Mouse (Mus musculus): ENCODE data around the gene Tmem175.
A peak's percentile ranks its signal among the peaks of the same experiment; 100 is the strongest.
"Not testable (repeated sequence)": the region's sequence is repeated elsewhere in the genome, so short reads cannot be mapped to it uniquely, and the experiment has no call there.

The Tmem175 gene

DNA sequence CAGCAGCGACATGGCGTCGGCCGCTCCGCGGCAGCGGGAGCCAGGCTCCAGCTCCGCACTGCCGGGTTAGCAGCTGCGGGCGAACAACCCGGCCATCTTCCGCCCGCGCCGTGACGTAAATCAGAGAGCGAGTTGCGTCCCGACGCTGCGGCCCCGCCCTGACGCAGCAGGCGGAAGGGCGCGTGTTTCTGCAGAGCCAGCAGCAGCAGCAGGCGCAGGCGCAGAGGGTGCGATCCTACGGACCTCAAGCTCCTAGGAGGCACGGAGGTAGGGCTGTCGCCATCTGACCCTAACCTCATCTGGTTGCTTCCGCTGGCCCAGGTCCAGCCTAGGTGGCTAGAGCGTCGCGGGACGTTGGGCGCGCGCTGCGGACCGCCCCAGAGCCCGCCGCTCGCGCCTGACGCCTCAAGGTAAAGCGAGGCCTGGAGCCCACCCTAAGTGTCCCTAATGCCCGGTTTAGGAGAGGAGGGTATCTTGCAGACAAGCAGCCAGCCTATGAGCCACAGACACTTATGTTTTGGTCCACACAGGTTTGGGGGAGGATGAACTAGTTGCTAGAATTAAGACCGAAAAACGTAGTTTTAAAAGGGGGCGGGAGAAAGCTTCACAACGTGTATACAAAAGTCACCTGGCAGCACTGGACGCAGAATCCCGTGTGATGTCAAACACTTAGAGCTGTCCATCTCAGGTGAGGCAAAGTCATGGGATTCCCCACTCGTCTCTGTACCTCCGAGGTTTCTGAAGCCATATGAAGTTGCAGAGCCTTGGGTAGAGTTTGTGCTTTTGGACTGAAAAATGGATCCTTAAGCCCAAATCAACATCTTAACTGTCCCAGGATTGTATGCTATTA lies at the start of gene Tmem175, which contains the start of gene Gak:
Tmem175 (plus strand) TSS at position 137 of the 850 bp plus-strand sequence.
Gak (minus strand) TSS at position 122 of the 850 bp plus-strand sequence.
- peak; percentile 93 for DNase-seq

GRCm38 (mm10) chr5:108581361-108581891 lies 48.1 kb upstream of the Tmem175 start:
- no peak for DNase-seq

DNA sequence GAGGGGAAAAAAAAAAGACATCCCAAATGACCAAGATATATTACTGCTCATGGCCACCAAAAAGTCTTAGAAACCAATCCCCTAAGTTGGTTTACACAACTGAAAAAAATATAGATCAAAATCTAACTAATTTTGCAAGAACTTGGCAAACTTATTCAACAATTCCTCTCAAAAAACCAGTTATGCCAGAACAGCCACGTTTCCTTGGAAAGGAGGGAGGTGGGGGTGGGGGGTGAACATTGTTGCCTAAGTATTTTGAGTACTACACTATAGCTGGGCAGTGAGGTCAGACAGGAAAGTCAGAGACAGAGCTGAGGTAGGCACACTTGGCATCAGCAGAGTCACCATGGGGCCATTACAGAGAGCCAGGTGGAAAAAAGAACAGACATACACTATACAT lies 29.6 kb upstream of the Tmem175 start:
- DNase-seq, result no peak

- DNase-seq, result no peak
Measured at GRCm38 (mm10) chr5:108602537-108602936, 27.0 kb upstream of the Tmem175 start.

DNA sequence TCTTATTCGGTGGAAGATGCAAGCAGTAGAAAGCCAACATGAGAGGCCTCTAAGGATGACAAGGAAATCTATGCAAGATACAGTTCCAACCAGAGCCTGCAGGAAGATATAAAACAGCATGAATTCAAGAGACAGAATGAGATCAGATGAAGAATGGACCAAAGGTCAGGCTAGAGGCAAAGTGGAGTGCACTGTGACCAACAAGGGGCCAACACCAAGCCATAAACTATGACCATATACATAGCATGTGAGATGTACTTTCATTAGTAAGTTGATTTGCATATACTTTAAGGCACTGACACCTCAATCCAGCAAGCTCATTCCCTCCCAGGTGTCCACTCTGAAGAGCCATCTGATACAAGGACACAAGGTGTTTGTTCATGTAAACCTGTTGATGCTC lies 19.1 kb upstream of the Tmem175 start:
- no peak for DNase-seq

DNA sequence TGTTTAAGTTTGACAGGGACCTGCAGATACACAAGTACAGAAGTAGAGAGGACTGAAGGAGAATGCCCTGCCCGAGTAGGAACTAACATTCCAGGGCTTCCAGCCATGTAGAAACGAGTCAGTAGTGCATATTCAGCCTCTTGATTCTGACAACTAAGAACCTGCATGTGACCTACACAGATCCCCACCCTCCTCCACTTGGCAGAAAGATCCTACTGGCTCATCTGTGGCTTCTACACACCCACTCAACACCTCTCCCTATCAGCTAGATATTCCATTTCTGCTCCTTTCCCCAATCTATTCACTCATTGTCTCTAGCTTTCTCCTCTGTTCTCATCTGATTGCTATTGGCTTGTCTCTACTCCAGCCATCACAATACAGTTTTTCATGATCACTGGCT lies 7.7 kb upstream of the Tmem175 start:
- no peak for DNase-seq

DNA sequence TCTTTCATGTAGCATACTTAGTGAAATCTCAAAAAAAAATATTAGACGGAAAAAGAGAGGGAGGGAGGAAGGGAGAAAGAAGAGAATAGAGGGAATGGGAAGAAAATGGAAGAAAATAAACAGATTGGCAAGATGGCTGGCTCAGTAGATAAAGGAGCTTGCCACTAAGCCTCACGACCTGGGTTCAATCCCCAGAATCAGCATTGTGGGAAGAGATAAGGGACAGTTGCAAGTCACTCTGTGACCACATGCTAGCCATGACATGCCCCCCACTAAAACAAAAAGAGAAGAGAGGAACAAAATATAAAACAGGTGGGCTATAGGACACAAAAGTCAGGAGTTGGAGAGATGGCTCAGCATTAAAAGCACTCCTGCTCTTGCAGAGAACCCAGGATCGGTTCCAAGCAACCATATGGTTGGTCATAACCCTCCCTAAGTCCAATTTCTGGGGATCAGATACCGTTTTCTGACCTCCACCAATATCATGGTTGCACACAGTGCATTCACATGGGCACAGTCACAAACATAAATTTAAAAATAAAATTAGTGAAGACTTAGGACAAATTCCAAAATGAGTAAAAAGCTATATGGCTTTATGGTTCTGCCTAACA lies 3.4 kb upstream of the Tmem175 start:
- DNase-seq, result no peak

GRCm38 (mm10) chr5:108628891-108629633 lies 508 bp upstream of the Tmem175 start:
- DNase-seq, result no peak

DNA sequence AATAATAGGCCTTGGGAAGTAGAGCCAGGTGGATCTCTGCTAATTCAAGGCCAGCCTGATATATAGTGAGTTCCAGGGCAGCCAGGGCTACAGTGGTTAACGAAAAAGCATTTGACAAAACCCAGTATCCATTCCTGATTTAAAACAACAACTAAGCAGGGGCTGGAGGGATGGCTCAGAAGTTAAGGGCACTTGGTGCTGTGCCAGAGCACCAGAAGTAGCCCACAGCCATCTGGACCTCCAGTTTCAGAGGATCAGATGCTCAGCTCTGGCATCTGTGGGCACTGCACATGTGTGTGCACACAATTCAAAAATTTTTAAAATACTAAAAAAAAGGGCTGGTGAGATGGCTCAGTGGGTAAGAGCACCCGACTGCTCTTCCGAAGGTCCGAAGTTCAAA lies 4.1 kb downstream of the Tmem175 start:
- DNase-seq, result no peak

- DNase-seq, result not testable (repeated sequence)
Measured at GRCm38 (mm10) chr5:108634088-108634487, 4.5 kb downstream of the Tmem175 start.

DNA sequence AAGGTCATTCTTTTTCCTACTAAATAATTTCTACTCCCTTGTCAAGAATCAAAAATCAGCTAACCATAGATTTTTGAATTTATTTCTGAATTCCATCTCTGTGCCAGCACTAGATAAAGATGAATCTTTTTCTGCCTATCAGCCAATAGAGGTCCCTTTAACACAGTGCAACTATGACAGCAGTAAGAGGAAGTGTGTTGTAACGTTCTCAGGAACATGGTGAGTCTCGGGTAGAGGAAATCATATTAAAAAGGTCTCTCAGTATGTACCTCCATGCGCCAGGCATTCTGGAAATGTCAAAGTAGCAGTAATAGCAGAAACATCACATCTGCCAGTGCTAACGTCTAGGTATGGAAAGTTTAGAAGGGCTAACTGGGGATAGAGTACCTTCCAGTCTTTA lies 6.6 kb downstream of the Tmem175 start:
- DNase-seq, result no peak

DNA sequence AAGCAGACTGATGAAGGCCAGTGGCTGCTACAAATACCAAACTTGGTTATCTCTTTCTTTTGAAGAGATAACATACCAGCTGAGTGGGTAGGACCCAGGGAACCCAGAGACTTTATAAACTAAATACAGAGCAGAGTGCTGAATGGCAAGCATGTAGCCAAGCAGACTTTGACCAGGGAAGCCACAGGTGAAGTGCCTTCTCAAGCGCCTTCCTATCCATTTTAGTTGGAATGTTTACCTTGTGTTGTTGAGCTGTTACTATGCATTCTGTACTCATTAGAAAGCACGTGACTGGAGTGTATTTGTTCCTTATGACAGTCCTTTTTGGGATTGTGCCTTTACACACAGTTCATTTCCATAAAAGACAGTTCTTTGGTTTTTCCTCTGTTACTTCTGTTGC lies 14.1 kb downstream of the Tmem175 start:
- no peak for DNase-seq

- DNase-seq, result no peak
Measured at GRCm38 (mm10) chr5:108645651-108646342, 16.2 kb downstream of the Tmem175 start.

GRCm38 (mm10) chr5:108646343-108646660 lies 16.7 kb downstream of the Tmem175 start:
- DNase-seq, result peak; percentile 25

DNA sequence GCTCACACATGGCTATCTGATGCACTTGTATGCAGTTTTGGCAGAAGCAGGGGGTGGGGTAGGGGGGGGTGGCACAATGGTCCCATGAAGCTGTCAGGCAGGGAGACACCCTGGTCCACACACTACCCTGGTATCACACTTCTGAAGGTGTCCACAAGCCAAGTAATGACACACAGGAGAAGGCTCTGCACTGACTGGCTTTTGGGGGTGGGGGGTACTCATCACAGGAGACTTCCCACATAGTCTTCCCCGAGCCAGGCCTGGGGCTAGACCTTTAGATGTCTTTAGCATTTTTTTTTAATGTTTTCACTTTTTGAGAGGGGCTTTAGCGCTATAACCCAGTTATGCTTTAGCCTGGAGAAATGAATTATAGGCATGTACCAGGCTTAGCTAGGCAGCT lies 17.7 kb downstream of the Tmem175 start:
- no peak for DNase-seq

- DNase-seq, result no peak
Measured at GRCm38 (mm10) chr5:108647820-108648465, 18.4 kb downstream of the Tmem175 start.

DNA sequence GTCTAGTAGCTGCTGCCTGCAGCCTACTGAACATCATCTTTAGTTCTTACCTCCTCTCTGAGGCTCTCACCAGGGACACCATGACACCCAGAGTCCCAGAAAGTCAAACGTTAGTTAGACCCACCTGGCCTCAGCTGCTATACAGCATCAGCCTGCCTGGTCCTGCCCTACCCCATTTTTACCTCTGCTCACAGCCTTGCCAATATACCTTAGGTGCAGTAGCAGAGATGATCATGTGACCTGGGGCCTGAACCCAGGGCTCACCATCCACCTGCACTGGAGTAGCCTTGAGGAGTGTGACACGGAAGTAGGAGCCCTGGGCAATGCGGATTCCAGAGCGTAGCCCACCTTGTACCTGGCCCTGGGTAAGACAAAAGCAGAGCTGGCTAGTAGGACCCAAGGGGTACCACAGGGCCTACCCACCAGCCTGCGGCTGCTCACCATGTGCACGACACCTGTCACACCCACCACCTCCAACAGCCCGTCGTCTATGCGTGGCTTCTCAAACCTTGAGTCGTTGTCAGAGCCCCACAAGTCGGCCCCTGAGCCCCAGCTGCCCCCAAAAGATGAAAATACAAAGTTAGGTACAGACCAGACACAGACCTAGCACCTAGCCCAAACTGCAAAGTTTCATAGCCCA lies 19.5 kb downstream of the Tmem175 start:
- DNase-seq, result no peak

- no peak for DNase-seq
Measured at GRCm38 (mm10) chr5:108650341-108650740, 20.8 kb downstream of the Tmem175 start.

DNA sequence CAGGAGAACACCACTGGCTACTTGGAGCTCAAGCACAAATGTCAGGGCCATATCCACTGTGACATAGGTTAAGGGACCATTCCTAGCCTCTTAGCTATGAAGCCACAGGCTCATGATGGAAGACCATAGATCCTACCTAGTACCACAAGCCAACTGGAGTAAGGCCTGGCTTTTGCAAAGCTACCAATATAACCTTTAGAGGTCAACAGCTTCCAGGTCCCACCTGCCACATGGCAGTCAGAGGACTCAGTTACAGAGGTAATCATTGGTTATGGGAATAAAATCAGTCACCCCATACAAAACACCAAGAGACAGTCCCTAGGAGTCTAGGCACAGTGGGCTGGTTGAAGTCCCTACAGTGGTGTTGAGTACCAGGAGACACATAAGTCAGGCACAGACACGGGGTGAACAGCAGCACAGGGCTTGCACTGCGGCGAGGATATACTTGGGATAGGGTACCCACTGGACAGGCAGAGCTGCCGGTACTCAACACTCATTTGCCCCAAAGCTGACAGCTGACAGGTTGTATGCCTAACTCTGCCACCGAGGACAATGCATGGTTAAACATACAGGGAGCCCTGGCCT lies 21.7 kb downstream of the Tmem175 start:
- no peak for DNase-seq

DNA sequence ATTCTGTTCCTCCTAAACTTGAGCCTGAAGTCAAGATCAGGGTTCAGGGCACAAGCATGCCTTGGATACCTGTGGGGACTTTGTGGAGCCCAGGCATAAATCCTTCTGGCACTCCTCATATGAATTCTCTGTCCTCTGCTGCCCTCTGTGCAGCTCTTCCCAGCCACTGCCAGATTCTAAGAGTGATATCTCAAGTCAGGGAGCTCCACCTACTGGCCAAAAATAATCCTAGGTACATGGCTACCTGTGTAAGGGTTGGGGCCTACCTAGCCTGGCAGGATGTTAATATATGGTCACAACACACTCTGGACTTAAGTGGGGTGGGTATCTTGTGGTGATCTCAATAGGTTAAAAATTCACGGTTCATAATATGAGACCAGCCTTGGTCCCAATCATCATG lies 22.3 kb downstream of the Tmem175 start:
- peak; percentile 65 for DNase-seq

GRCm38 (mm10) chr5:108653341-108653740 lies 23.8 kb downstream of the Tmem175 start:
- DNase-seq, result no peak

All from kidney, adult 18-20 months (tissue).